Mouse (Mus musculus) hindlimb bud, embryonic 11.5 days (tissue): ENCODE results near the gene Tmigd3.
A peak's percentile ranks its signal among the peaks of the same experiment; 100 is the strongest.

Experiments used
- DNase-seq: peaks from one replicate; pipeline ENCODE4 v3.0.0-alpha.2; 2012; ENCODE audit warnings: low read depth, low spot score; ENCODE audit errors: extremely low spot score

The Tmigd3 gene

DNA sequence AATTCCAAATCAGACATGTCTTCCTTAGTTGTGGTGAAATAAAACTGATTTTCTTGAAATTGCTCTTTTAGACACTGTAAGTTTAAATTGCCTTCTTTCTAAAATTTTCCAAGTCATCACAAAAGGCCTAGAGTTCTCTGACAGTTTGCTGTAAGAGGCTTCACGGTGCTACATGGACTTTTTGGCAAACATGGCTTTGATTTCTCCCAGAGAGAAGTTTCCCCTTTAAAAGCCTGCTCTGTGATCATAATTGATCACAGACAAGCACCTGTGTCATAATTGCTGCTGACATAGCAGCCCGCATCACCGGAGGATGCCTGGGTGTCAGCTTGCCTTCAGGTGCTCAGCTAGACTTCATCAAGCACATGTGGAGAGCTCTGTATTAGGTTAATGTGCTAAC lies at the start of gene Tmigd3, which contains the start of gene Adora3:
TSS of gene Tmigd3 (plus strand) at position 346 of the 400 bp plus-strand sequence.
TSS of gene Adora3 (plus strand) at position 301 of the 400 bp plus-strand sequence.
- DNase-seq = no peak

DNA sequence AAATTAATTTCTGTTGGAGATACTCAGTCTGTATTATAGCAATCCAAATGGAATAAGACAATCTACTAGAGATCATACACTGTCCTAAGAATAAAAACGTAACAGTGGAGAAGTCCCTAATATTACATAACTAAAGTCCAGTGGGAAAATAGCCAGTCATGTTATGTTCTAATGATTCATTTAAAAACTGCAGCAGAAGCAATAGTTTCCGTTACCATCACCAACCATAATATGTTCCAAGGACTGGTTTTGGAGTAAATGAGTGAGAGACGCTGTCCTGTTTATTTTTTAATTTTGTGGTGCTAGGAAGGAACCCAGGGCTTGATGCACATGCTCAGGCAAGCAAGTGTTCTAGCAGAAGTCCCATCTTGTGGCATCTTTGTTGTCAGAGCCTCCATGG lies 49.2 kb upstream of the Tmigd3 start:
- no peak for DNase-seq

DNA sequence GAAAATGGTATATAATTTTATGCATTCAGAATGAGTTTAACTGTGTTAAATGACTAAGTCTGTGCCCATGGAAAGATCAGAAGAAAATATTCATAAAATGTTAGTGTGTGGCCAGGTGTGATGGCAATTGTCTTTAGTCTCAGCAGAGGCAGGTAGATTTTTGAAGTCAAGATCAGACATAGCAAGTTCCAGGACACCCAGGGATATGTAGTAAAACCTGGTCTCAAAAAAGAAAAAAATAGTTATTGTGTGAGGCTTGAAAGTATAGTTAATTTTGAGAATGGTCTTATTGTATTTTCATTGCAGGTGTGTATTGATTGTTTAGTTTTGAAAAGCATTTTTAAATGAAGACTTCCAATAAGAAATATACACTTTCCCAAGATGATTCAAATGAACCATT lies 47.1 kb upstream of the Tmigd3 start:
- no peak for DNase-seq

DNA sequence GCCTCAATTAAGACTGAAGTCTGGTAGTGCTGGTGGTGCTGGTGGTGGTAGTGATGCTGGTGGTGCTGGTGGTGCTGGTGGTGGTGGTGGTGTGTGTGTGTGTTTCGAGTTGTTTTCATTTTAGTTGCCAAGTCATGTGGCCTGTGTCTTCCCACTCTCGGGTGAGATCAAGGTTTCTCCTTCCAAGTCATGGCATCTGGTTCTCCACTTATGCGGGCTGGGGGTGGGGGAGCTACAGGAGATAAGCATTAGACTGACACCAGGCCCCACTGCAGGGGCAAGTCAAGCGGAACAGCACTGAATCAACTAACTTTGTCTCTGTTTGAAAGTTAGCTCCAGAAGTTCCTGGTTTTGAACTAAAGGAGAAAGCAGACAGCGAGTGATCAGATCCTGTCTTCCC lies 46.6 kb upstream of the Tmigd3 start:
- no peak for DNase-seq

DNA sequence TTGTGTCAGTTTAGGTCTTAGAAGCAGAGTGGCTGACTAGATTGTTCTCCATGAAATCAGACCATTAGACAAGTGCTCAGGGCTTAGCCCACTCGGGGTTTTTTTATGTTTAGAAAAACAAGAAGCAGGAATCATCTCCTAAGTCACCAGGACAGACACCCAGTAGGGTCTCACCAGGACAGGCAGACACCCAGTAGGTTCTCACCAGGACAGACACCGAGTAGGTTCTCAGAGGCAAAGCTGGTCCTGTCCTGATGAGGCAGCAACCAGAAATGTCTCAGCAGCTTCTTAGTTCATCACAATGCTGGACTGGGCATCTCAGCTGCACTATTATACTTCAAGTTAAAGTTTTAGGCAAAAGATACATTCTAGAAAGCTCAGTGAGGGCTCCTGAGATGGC lies 46.0 kb upstream of the Tmigd3 start:
- DNase-seq = no peak

DNA sequence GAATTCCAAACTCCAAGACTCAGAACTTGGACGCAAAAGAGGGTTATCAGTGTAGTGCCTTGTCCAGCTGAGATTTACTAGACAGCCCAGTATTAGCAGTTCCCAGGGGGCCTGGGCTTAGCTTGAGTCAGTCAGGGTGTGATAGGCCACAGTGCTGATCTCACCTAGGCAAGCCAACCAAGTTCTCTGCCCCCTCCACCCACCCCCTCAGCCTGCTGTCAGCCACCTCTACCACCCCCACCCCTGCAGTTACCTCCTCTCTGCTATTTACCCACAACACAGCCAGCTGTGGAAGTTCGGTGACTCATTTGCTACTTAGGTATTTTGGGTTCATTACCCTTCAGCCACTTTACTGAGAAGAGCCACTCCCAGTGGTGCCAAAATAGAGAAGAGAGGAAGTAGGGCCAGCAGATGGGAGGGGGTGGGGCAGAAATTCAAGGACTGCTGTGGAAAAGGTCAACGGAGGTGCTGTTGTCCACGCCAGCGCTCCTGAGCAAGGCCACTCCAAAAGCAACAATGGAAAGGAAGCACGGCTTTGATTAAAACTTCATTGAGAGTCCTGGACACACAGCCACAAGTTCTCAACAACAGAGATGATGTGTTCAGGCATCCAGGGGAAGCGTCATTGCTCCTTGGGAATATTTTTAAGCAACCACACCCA lies 45.1 kb upstream of the Tmigd3 start:
- no peak for DNase-seq

DNA sequence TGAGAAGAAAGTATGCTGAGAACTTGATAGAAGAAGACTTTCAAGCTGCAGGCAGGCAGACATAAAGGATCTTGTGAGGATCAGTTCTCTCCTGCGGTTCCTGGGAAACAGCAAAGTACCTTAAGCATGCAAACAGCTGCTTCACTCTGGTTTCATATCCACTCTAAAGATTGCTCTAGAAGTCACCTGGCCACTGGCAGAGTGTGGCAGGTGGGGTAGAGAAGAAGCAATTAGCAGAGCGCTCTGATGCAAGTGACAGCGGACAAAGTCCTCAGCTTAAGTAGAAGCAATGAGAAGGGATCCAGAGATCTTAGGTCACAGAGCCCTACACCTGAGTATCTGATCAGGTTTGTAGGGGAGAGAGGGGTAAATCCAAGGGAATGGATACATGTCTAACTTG lies 39.1 kb upstream of the Tmigd3 start:
- no peak for DNase-seq

DNA sequence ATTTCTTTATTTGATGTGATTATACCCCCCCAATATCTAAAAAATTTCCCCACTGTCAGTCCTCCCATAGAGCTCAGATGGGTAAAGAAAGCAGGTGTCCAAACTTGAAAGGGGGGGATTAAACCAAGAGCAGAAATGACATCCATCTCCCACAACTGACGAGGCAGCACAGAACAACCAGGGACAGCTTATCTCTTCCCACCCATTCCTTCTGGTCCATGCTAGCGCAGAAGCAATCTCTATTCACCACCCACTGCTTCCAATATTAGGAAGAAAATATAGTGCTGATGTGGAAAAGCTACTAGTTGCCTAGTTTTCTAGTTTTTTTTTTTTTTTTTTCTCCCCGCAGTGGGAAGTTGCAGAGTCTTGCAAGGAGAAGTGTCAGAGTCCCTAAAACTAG lies 34.8 kb upstream of the Tmigd3 start:
- no peak for DNase-seq

DNA sequence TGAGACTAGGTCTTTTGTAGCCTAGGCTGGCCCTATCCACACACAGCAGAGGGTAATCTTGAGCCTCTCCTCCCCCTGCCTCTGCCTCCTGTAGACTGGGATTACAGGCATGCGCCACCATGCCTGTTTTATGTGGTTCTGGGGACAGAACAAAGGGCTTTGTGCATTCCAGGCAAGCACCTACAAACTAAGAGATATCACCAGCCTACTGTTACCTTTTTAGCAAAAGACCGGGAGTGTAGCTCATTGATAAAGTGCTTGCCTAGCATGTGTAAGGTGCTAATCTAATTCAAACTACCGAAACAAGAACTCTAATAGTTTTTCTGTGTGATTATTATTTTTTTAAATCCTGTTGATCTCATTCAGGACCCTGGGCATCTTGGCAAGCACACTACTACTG lies 33.8 kb upstream of the Tmigd3 start:
- DNase-seq = no peak

DNA sequence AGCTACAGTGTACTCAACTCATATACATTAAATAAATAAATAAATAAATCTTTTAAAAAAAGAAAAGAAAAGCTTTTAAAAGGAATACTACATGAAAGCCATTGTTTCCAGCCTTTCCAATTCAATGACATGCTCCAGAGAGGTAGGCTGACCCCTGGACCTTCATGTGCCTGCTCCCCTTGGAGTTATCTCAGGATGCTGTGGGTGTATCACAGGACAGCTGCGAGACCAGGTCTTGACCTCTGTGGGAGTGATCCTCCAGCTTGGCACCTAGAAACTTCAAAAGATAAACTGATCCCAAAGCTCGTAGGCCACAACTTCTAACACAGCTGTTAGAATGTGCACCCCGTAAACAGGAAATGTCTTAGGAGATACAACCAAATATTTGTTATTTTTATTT lies 32.0 kb upstream of the Tmigd3 start:
- no peak for DNase-seq

DNA sequence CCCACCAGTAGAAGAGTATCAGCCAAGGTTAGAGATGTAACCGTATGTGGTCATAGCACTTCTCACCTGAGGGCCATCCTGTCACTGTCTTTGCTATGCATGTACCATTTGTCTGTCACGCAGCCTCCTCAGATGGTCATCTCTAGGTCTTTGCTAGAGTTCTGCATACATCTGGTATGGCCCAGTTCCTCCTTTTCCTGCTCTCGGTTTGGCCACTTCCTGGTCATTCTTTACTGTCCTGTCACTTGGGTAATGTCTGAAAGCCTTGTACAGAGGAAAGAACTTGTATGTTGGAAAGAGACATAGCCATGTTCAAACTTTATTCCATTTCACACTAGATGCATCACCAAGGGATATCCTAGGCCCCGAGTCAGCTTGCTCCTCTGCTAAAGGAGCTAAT lies 30.9 kb upstream of the Tmigd3 start:
- no peak for DNase-seq

DNA sequence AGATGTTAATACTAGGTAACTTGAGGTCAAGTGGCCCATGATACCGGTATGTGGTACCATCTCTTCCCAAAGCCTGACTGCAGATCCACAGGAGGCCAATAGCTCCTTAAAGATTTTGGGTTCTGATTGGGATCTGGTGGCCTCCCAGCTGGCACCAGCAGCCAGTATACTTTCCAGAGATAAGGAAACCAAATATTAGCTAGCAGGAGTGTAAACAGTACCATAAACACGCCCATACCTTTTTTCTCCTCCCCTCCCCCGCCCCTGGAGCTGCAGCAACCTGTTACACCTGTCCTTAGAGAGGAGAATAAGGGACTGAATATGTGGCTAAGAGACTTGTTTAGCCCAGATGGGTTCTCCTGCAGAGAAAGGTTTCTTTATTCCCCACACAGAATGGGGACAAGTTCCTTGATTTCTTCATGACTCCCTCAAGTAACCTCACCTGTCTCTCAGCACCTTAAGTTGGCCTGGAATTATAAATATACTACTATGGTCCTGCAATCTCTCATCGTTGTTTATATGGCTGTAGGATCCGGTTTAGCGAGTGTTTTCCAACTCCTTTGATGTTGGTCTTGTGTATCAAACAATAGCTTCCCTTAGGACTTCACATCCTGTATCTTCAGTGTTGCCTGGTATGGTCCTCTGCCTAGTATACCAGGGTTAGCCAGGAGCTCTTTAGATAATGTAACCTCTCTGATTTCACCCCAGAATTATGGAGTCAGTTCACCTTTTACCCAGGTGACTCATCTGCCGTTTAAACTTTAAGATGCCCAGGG lies 24.2 kb upstream of the Tmigd3 start:
- no peak for DNase-seq

DNA sequence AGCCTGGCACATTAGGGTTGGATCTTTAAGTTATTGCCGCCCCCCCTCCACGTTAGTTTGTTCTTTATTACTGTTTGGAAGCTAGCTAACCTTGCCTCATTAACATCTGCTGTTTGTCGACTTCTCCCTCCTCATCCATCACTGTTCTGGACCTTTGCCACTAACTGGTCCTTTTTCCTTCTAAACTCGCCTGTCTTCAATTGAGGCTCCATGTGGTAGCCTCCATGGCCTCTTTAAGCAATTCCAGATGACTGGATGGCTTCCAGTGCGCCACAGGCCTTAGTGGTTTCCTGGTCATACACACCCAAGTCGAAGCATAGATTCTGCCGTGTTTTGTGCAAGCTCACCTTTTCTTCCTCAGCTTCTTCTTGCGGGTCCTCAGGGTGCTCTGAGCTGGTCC lies 16.9 kb upstream of the Tmigd3 start:
- DNase-seq = peak; percentile 75

DNA sequence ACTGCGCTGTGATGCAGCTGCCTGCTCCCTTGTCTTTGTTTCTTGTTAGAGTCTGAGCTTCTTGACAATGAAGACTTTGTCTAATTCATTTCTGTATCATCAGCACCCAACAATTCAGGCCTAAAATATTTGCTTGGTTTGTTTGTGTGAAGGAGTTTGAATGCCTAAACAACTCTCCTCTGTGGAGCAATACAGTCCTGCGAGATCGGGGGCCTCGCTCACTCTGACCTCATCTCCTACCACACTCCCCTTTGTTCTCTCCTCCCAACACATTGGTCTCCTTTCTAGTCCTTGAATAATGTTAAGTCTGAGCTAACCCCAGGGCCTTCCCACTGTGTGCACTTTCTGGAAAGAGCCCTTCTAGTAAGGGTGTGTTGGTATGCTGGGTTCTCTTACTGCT lies 15.9 kb upstream of the Tmigd3 start:
- no peak for DNase-seq

DNA sequence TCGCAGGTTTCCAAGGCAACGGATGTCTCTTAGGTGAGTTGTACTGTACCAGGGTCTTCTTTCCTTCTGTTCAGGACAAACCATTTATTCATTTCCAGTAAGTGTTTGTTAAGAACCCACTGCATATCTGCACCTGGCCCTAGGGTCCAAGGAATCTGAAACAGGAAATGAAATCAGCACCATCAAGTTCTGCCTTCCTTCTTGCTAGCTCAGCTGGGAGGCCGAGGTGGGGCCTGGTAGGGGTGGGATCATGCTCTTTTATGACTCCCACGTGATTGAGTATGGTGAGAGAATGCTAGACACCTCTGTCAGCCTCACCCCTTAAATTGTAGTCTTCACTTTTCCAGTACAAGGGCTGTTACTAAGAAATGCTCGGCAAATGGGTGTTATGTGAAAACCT lies 13.2 kb upstream of the Tmigd3 start:
- DNase-seq = no peak

DNA sequence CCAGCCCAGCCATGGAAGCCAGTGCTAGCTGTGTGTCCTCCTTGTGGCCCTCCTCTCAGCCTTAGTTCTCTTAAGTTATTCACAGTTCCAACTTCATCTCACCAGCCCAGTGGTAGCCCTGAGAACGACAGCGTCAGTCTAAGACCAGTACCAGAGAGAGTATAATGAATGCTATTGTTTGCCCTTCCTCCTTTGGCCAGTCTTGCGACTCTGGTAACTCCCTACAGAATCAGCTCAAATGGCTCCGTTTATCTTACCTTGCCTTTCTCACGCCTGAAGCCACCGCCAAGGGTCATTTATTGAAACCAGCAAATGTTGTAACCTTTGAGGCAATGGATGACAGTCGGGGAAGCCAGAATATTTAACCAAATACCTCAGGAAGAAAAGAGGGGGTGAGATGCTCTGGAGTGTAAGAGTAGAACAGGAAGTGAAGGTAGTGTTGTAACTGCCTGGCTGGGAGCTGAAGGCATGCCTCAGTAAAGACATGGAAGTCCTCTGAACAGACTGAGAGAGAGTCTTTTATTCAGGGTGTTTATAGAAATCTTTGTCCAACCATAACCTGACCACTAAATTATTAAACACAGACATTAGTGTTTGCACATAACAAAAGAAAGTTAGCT lies 8.8 kb upstream of the Tmigd3 start:
- no peak for DNase-seq

DNA sequence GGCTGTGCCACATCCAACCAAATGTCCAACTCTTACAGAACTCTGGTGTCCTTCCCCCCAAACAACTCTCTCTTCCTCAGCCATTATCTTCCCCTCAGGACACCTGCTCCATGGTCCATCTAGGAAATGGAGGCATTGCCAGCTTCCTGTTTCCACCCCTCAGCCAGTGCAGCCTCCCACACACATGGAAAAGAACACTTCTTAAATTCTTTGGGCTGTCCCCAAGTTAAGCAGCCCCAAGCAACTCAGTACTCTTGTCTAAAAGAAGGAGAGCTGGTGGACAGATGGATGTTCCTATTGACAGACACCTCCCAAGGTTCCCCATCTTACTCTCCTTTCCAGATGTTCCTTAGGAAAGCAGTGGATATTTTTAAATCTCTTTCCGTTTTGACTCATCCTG lies 6.6 kb upstream of the Tmigd3 start:
- no peak for DNase-seq

DNA sequence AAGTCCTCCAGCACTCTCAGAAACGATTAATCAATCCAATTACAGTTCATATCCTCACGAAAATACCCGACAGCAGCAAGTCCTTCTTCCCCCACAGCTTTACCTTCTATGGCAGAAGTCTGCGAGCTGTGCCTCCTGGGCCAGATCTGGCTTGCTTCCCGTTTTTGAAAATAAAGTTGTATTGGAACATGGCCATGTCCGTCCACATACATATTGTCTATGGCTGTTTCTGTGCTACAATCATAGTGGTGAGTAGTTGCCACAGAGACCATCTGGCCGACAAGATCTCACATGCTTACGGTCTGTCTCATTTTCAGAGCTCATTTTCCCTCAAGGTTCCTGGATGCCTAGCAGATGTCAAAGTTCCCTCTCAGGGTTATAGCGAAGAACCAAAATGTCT lies 5.6 kb upstream of the Tmigd3 start:
- DNase-seq = no peak

DNA sequence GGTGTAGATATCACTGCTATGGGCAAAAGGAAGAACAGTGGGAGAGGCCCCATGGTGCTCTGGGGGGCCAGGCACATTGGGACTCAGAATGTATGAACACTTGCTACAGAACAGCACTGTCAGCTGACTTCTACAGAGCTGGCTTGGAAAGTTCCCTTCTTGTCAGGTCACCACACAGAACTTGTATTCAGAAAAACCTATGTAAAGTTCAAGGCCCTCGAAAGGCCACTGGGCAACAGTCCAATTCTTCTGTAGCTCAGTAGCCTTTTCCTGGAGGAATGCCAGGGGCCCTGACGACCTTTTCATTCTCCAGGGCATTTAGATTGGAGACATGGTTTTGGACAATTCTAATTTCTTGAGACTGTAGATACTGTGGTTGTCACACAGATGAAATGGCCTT lies 2.6 kb upstream of the Tmigd3 start:
- no peak for DNase-seq

DNA sequence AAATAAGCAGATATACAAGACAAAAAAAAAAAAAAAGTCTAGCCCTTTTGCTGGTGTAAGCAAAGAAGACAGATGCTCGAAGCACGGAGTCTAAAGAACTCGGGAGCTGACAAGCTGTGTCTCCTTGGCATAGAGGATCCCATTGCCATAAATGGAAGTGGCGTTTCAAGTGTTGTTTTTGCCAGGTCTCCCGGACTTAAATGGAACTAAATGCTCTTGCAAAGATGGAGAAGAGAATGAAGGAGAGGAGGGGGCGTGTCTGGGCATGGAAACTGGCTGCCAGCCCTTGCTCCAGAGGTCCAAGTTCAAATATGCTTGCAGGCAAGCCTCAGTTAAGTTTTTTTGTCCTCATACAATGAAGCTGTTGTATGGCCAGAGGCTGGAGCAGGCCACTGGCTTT lies 1.3 kb downstream of the Tmigd3 start:
- no peak for DNase-seq

DNA sequence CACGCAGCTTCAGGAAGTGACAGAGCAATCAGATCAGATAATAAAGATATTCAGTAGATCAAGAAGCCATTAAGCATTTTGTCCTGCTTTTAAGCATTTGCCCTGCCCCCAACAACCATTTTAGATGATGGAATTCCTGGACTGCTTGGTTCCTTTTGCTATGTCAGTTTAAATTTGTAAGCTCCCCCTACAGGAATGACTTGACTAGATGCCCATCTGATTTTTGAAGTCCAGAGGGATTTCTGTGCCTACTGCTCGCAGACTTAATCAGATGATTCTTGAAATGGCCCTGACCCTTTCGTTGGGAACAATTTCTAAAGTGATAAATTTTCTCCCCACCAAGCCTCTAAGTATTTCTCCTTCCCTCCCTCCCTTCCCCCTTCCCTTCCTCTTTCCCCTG lies 1.9 kb downstream of the Tmigd3 start:
- DNase-seq = no peak
